Mouse (Mus musculus) hindbrain, embryonic 11.5 days (tissue): ENCODE measurements around the gene Cers6. TPM values are rescaled to one million over a fixed set of nuclear protein-coding genes. Genes with fewer than 3 reads are reported as not detected.

Experiments
- ATAC-seq: fragments of 200-750 bp; cut with Nextera tagmentation; 2 replicates; pipeline ENCODE4 v1.8.0; 2017; ENCODE audit warnings: mild to moderate bottlenecking, moderate TSS enrichment, moderate library complexity; ENCODE audit not compliant: low FRiP score
- DNase-seq: peaks from one replicate; pipeline ENCODE4 v3.0.0-alpha.2; 2015; ENCODE audit warnings: low spot score
- H3K27ac ChIP-seq: fragments of 300-500 bp; sonication (generic); 2 replicates; pipeline ENCODE4 v1.5.1; 2014; ENCODE audit warnings: mild to moderate bottlenecking, low read depth, low read length
- H3K27me3 ChIP-seq: fragments of 300-500 bp; sonication (generic); 2 replicates; pipeline ENCODE4 v1.6.1; 2014; ENCODE audit warnings: mild to moderate bottlenecking, low read length, moderate library complexity, mixed read lengths; ENCODE audit not compliant: control insufficient read depth, insufficient read depth
- H3K36me3 ChIP-seq: fragments of 300-500 bp; sonication (generic); 2 replicates; pipeline ENCODE4 v1.6.1; 2014; ENCODE audit warnings: mild to moderate bottlenecking, low read length, moderate library complexity, mixed read lengths; ENCODE audit not compliant: control insufficient read depth, insufficient read depth
- H3K4me1 ChIP-seq: fragments of 300-500 bp; sonication (generic); replicated peaks from 2 replicates; pipeline ENCODE4 v1.6.1; 2014; ENCODE audit warnings: low read length, mixed read lengths; ENCODE audit not compliant: control insufficient read depth, insufficient read depth
- H3K4me2 ChIP-seq: fragments of 300-500 bp; sonication (generic); replicated peaks from 2 replicates; pipeline ENCODE4 v1.6.1; 2014; ENCODE audit warnings: mild to moderate bottlenecking, low read depth, low read length
- H3K4me3 ChIP-seq: fragments of 300-500 bp; sonication (generic); 2 replicates; pipeline ENCODE4 v1.5.1; 2014; ENCODE audit warnings: low read depth, low read length
- H3K9ac ChIP-seq: fragments of 300-500 bp; sonication (generic); 2 replicates; pipeline ENCODE4 v1.6.1; 2014; ENCODE audit warnings: low read depth, low read length
- H3K9me3 ChIP-seq: fragments of 300-500 bp; sonication (generic); 2 replicates; pipeline ENCODE4 v1.6.1; 2016; ENCODE audit warnings: low read length; ENCODE audit not compliant: control insufficient read depth
- WGBS: fragments of 180-500 bp; shearing (Covaris S2); extraction: QIAGEN DNeasy Blood & Tissue Kit; methylation state at CpG from one replicate; pipeline ENCODE4 v1.1.7; 2014; 5-methylcytosine and 5-hydroxymethylcytosine counted together
- polyA plus RNA-seq: library from polyadenylated mRNA; unstranded; fragments of >200 nt; fragmentation: Nextera tagmentation; extraction: Ambion mirVana; gene quantifications from 2 replicates; pipeline ENCODE4 v1.2.1, GENCODE M21; 2014

The Cers6 gene
- polyA plus RNA-seq, 1 experiment from 2014 or later = 77.0 TPM

- no peak overlapping the region for H3K4me3 ChIP-seq
- H3K27me3 ChIP-seq = no peaks in the 10 kb centered on the region
- no peak overlapping the region for H3K27ac ChIP-seq
- H3K4me2 ChIP-seq = no peak overlapping the region
- DNase-seq (no peak), ATAC-seq (no peak)
- H3K4me1 ChIP-seq = no peaks in the 10 kb centered on the region
- no peaks in the 10 kb centered on the region for H3K36me3 ChIP-seq
- 84% methylated on average over 6 of the region's 6 CpGs for WGBS
- H3K9ac ChIP-seq = no peak overlapping the region
- no peaks in the 10 kb centered on the region for H3K9me3 ChIP-seq
Measured at GRCm38 (mm10) chr2:68925542-68925941, 64.3 kb downstream of the Cers6 start.

DNA sequence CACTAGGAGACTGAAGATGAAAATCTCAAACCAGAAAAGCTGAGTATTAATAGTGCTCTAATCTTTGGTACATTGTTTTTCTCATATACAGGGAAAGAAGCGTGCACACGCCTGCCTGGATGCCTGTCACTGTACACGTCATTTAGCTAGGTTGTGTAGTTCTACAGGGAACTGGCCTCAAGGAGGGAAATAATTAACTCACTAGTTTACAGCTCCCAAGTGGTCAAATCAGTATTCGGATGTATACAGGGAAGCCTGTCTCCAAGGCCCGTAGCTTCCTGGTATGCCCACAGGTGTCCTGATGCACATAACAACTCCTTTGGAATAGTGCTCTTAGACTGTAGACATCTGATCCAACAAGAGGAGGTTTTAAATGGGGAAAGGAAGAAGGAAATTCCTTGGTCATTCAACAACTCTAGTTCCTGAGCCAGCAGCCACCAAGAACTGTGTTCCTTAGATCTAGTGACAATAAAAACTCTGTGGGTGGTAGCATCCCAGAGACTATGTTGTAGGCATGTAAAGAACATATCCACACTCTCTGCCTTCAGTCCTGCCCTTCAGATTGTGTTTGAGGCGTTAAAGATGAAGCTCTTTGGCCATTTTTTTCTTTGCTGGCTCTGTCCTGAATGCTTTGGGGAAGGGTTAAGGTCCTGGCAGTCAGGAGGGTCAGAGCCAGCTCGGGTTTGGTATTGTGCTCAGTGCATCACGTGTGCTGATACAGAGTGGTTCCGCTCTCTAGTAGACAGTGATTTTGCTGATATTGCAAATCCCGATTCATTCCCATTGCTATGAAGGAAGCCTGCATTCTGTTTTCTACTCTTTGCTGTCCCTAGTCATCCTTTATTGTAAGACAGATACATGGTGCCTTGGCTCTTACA lies 65.9 kb downstream of the Cers6 start:
- DNase-seq (no peak), ATAC-seq (no peak)
- no peak overlapping the region for H3K27ac ChIP-seq
- no peak overlapping the region for H3K9ac ChIP-seq
- H3K4me3 ChIP-seq = no peak overlapping the region
- WGBS = 80% methylated on average over 10 of the region's 10 CpGs
- no peaks in the 10 kb centered on the region for H3K36me3 ChIP-seq
- no peaks in the 10 kb centered on the region for H3K9me3 ChIP-seq
- no peaks in the 10 kb centered on the region for H3K4me1 ChIP-seq
- no peaks in the 10 kb centered on the region for H3K27me3 ChIP-seq
- no peak overlapping the region for H3K4me2 ChIP-seq

- WGBS = 74% methylated on average over 4 of the region's 4 CpGs
- no peak for DNase-seq
- H3K27ac ChIP-seq = no peak overlapping the region
Measured at GRCm38 (mm10) chr2:68932240-68932639, 71.0 kb downstream of the Cers6 start.

GRCm38 (mm10) chr2:68932656-68933055 lies 71.4 kb downstream of the Cers6 start:
- 76% methylated on average over 4 of the region's 4 CpGs for WGBS
- no peaks in the 10 kb centered on the region for H3K36me3 ChIP-seq
- no peaks in the 10 kb centered on the region for H3K9me3 ChIP-seq
- no peaks in the 10 kb centered on the region for H3K4me1 ChIP-seq
- H3K4me3 ChIP-seq = no peak overlapping the region
- no peak overlapping the region for H3K4me2 ChIP-seq
- ATAC-seq = no peak
- no peak overlapping the region for H3K9ac ChIP-seq
- no peak for DNase-seq
- no peak overlapping the region for H3K27ac ChIP-seq
- no peaks in the 10 kb centered on the region for H3K27me3 ChIP-seq

More at GRCm38 (mm10) chr2:68932240-68932639, 71.0 kb downstream of the Cers6 start:
- no peaks in the 10 kb centered on the region for H3K27me3 ChIP-seq
- H3K36me3 ChIP-seq = no peaks in the 10 kb centered on the region
- no peaks in the 10 kb centered on the region for H3K4me1 ChIP-seq
- H3K4me2 ChIP-seq = no peak overlapping the region
- H3K9ac ChIP-seq = no peak overlapping the region
- no peaks in the 10 kb centered on the region for H3K9me3 ChIP-seq
- no peak overlapping the region for H3K4me3 ChIP-seq
- ATAC-seq = no peak

- 91% methylated on average over 6 of the region's 6 CpGs for WGBS
- Histone ChIP-seq H3K27ac (no peak overlapping the region), H3K36me3 (no peaks in the 10 kb centered on the region), H3K27me3 (no peaks in the 10 kb centered on the region), H3K4me2 (no peak overlapping the region), H3K4me1 (no peaks in the 10 kb centered on the region), H3K4me3 (no peak overlapping the region), H3K9ac (no peak overlapping the region), H3K9me3 (no peaks in the 10 kb centered on the region)
- ATAC-seq = peak; percentile 45; the same call in 1 of the 2 replicates
- DNase-seq = no peak
Measured at GRCm38 (mm10) chr2:68934651-68935050, 73.4 kb downstream of the Cers6 start.

GRCm38 (mm10) chr2:68935721-68936294 lies 74.6 kb downstream of the Cers6 start:
- no peaks in the 10 kb centered on the region for H3K36me3 ChIP-seq
- ATAC-seq (no peak), DNase-seq (no peak)
- H3K27ac ChIP-seq = no peak overlapping the region
- no peak overlapping the region for H3K4me3 ChIP-seq
- 83% methylated on average over 2 of the region's 2 CpGs for WGBS
- no peak overlapping the region for H3K9ac ChIP-seq
- no peaks in the 10 kb centered on the region for H3K27me3 ChIP-seq
- no peaks in the 10 kb centered on the region for H3K4me1 ChIP-seq
- H3K4me2 ChIP-seq = no peak overlapping the region
- H3K9me3 ChIP-seq = no peaks in the 10 kb centered on the region

- no peaks in the 10 kb centered on the region for H3K27me3 ChIP-seq
- no peak for ATAC-seq
- H3K27ac ChIP-seq = no peak overlapping the region
- no peaks in the 10 kb centered on the region for H3K4me1 ChIP-seq
- DNase-seq = no peak
- H3K9me3 ChIP-seq = no peaks in the 10 kb centered on the region
- no peak overlapping the region for H3K4me3 ChIP-seq
- 98% methylated on average over 4 of the region's 4 CpGs for WGBS
- no peak overlapping the region for H3K4me2 ChIP-seq
- no peaks in the 10 kb centered on the region for H3K36me3 ChIP-seq
- H3K9ac ChIP-seq = no peak overlapping the region
Measured at GRCm38 (mm10) chr2:68936773-68937172, 75.5 kb downstream of the Cers6 start.

DNA sequence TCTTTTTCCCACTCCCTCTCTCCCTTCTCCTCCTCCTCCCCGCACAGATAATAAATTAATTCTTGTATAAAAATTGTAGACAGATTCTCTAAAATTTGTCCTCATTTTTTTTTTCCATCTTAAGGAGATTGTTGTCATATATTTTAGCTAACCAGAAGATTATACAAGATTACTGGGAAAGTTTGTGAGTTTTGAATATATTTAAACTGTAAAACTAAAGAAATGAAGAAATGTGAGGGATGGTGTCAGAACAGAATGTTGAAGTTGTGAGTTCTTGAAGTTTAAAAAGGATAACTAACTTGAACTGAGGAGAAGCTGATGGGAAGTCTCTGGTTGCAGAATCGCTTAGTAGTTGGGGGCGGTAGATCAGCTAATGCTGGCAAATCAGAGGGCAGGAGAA lies 76.6 kb downstream of the Cers6 start:
- H3K4me2 ChIP-seq = no peak overlapping the region
- H3K27me3 ChIP-seq = no peaks in the 10 kb centered on the region
- no peak overlapping the region for H3K27ac ChIP-seq
- WGBS = 96% methylated on average over 3 of the region's 3 CpGs
- ATAC-seq (no peak), DNase-seq (no peak)
- H3K4me3 ChIP-seq = no peak overlapping the region
- no peaks in the 10 kb centered on the region for H3K9me3 ChIP-seq
- no peaks in the 10 kb centered on the region for H3K4me1 ChIP-seq
- no peaks in the 10 kb centered on the region for H3K36me3 ChIP-seq
- no peak overlapping the region for H3K9ac ChIP-seq

GRCm38 (mm10) chr2:68944898-68945297 lies 83.7 kb downstream of the Cers6 start:
- Histone ChIP-seq H3K4me2 (no peak overlapping the region), H3K4me1 (no peaks in the 10 kb centered on the region), H3K9ac (no peak overlapping the region), H3K36me3 (no peaks in the 10 kb centered on the region), H3K27ac (no peak overlapping the region), H3K4me3 (no peak overlapping the region), H3K9me3 (no peaks in the 10 kb centered on the region), H3K27me3 (no peaks in the 10 kb centered on the region)
- DNase-seq (no peak), ATAC-seq (no peak)
- 90% methylated on average over 2 of the region's 2 CpGs for WGBS
